Mouse (Mus musculus) G1E-ER4 (cell line): Measurements from ENCODE around the gene Kifc1. TPM values are rescaled to one million over a fixed set of nuclear protein-coding genes. Genes with fewer than 3 reads are reported as not detected.

Source experiments
- GATA1 ChIP-seq: IDR thresholded peaks from one replicate; pipeline ENCODE4 v1.8.0; 2012; ENCODE audit warnings: low read length, inconsistent platforms
- polyA plus RNA-seq: library from polyadenylated mRNA; stranded (reverse); fragments of >175 nt; gene quantifications from 2 replicates; pipeline ENCODE4 v1.2.3, GENCODE M21; 2012

Gene Kifc1
- polyA plus RNA-seq, 1 experiment = 88.1 TPM

DNA sequence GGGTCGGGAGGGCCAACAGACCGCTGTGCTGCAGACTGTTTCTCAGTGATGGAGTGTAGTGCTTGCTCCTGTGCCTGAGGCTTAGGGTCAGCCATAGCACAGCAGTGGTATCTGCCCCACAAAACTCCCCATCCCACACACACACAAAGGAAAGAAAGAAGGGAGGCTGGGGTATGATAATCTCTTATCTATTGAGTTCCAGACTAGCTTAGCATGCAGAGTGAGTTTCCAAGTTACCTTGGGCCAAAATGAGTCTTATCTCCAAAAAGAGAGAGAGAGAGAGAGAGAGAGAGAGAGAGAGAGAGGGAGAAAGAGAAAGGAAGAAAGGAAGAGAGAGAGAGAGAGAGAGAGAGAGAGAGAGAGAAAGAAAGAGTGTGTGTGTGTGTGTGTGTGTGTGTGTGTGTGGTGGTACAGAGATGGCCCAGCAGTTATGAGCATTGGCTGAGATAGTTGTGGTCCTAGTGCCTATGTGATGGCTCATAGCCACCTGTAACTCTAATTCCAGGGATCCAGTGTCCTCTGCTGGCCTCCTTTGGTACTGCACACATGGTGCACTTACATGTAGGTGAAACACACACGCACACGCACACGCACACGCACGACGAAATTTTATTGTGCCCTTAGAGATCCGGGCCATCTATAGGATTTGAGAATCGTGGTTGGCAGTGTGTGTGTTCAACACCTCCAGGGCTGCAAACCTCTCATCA, 34.3 kb upstream of the Kifc1 start:
- peak; percentile 26 for TF ChIP-seq GATA1

GRCm38 (mm10) chr17:33921361-33921760, 30.9 kb upstream of the Kifc1 start:
- TF ChIP-seq GATA1 = no peak

- no peak for TF ChIP-seq GATA1
These were observed 30.0 kb upstream of the Kifc1 start for GRCm38 (mm10) chr17:33920282-33921097.

DNA sequence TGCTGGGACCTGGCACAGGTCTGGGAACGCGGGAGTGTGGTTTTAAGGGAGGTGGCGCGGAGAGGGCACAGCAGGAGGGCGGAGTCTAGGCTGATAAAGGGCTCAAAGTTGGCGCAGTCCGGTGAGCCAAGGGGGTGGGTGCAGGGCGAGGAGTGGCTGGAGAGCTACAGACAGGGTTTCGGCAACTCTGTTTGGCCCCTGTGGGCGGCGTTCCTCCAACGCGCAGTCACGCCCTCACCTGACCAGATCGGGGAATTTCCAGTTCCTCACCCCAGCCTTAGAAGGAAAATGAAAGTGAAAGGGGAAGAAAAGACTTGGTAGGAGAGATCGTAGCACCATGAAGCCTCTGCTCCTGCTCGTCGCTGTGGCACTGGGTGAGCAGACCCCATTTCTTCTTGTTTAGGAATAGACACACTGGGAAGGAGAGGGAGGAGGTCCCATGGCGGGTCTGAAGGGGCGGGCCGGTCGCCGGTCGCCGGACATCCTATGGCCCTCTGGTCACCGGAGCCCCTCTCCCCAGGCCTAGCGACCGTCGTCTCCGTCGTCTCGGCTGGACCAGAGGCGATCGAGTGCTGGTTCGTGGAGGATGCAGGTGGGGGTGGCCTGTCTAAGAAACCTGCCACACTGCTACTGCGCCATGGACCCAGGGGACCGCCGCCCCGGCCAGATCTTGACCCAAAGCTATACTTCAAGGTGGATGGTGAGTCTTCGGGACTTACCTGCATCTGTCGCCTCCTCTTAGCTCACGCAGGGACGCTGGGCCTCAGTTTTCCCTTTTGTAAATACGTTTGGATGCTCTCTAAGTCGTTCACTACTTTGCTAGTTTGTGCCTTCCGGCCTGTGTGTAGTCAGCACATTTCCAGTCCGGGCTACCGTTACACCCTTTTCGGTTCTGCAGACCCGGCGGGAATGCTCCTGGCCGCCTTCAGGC, 29.2 kb upstream of the Kifc1 start:
- no peak for TF ChIP-seq GATA1

DNA sequence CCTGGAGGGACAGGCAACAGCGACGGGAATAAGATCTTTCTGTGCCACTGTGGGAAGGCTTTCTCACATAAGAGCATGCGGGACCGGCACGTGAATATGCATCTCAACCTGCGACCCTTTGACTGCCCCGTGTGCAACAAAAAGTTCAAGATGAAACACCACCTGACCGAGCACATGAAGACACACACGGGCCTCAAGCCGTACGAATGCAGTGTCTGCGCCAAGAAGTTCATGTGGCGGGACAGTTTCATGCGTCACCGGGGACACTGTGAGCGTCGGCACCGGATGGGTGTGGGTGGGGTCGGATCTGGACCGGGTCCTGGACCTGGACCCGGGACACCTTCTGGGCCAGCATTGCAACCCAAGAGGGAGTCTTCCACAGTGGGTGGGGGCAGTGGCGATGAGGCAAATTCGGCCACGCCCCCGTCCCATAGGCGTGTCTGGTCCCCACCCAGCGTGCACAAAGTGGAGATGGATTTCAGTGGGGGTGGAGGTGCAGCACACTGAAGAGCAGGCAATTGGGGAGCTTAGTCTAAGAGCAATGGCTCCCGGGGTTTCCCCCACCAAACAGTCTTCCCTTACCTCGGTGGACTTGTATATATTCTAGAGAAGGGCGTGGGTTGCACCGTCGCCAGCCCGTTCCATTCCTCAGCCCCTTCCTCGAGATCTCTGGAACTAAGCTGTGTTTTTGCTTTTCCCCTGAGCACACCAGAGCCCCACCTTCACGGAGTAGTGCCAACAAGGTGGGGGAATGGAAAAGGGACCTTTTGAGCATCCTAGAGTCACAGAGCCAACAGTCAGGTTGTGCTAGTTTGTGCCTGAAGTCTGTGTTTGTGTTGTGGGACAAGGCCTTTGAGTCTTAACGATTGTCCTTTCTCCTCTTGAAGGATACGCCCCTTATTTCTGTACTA, 28.1 kb upstream of the Kifc1 start:
- no peak for TF ChIP-seq GATA1

DNA sequence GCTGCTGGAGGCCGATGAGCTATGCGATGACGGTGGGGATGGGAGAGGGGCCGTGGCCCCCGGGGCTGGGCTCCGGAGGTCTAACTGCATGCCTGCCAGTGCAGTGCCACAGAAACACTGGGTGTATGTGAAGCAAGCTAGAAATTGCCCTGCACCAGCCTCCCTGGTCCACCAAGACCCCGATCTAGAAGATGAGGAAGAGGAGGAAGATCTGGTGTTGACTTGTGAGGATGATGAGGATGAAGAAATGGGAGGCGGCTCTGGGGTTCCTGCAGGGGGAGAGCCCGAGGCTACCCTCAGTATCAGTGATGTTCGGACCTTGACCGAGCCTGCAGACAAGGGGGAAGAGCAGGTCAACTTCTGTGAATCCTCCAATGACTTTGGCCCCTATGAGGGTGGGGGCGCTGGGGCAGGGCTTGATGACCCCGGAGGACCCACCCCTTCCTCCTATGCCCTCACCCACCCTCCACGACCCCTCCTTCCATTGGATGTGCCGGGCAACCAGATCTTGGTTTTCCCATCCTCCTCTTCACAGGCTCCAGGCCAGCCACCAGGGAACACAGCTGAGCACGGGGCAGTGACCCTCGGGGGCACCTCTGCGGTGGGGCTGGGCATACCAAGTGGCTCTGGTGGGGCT, 27.3 kb upstream of the Kifc1 start:
- TF ChIP-seq GATA1 = no peak

DNA sequence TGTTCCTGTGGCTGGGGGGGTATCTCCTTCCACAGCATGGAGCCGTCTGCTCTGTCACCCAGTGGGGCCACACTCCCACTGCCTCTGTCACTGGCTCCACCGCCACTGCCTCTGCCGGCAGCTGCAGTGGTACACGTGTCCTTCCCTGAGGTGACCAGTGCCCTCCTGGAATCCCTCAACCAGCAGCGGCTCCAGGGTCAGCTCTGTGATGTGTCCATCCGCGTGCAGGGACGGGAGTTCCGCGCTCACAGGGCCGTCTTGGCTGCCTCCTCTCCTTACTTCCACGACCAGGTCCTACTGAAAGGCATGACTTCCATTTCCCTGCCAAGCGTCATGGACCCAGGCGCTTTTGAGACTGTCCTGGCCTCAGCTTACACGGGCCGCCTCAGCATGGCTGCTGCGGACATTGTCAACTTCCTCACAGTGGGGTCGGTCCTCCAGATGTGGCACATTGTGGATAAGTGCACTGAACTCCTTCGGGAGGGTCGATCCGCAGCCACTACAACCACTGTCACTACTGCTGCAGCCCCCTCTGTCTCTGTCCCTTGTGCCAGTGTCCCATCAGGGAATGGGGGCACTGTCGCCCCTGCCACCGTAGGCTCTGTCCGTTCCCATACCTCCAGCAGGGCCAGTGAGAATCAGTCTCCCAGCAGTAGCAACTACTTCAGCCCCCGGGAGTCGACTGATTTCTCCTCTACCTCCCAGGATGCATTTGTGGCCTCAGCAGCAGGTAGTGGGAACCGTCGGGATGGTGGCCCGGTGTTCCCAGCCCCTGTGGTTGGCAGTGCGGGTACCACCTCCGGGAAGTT, 26.6 kb upstream of the Kifc1 start:
- no peak for TF ChIP-seq GATA1

- TF ChIP-seq GATA1 = no peak
These were observed 25.8 kb upstream of the Kifc1 start for GRCm38 (mm10) chr17:33916294-33916693.

- TF ChIP-seq GATA1 = no peak
These were observed 25.3 kb upstream of the Kifc1 start, which contains the start of the genes Tapbp and Zbtb22 for GRCm38 (mm10) chr17:33915671-33916250. Gene Tapbp, plus strand, starts transcription at chr17:33915899. Gene Zbtb22, plus strand, starts transcription at chr17:33915904.

GRCm38 (mm10) chr17:33914969-33915391, 24.5 kb upstream of the Kifc1 start:
- no peak for TF ChIP-seq GATA1

GRCm38 (mm10) chr17:33913905-33914304, 23.4 kb upstream of the Kifc1 start:
- TF ChIP-seq GATA1 = no peak

DNA sequence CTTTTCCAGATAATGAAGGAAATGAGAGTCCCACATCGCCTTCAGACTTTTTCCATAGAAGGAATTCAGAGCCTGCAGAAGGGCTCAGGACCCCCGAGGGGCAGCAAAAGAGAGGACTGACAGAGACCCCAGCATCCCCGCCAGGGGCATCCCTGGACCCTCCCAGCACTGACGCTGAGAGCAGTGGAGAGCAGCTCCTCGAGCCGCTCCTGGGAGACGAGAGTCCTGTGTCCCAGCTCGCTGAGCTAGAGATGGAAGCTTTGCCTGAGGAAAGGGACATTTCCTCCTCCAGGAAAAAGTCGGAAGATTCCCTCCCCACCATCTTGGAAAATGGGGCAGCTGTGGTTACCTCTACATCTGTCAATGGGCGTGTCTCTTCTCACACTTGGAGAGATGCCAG, 22.8 kb upstream of the Kifc1 start:
- no peak for TF ChIP-seq GATA1

GRCm38 (mm10) chr17:33911813-33912414, 21.5 kb upstream of the Kifc1 start:
- TF ChIP-seq GATA1 = no peak
